Mouse (Mus musculus): ENCODE measurements at regions not wholly inside any gene's neighbourhood (a gene's known extent, or its start where the extent isn't known, plus 50 kb on each side); places are given as distances from the start of the nearest gene placed in this dataset.

- TF ChIP-seq FLI1 (IDR thresholded peaks at IDR 0.05; ENCODE audit: low read length) = no peak
- TF ChIP-seq GATA1 (IDR thresholded peaks at IDR 0.05; ENCODE audit: borderline replicate concordance, low read length) = no peak
Observed at GRCm38 (mm10) chr15:69413531-69414011, 2912.9 kb upstream of the Lrrc6 start.

Measured in megakaryocyte, embryonic 14.5 days (primary cell).